Mouse (Mus musculus): Measurements from ENCODE around the gene Tmem202.
A peak's percentile ranks its signal among the peaks of the same experiment; 100 is the strongest.

Gene Tmem202

DNA sequence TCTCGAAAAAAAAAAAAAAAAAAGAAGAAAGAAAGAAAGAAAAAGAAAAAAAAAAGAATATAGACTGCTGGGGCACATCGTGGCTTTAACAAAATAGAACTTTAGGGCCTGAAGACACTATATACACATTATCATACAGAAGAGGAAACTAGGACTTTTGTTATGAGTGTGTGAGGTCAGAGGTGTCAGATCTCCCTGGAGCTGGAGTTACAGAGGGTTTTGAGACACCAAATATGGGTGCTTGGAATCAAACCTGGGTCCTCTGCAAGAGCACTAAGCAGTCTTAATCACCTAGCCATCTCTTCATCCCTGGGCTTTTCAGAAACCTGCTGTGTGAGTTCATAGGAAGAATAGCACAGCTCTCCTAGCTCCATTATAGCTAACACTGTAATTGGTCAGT is 6.2 kb downstream of the Tmem202 start:
- DNase-seq (ENCODE audit: low spot score): no peak

DNA sequence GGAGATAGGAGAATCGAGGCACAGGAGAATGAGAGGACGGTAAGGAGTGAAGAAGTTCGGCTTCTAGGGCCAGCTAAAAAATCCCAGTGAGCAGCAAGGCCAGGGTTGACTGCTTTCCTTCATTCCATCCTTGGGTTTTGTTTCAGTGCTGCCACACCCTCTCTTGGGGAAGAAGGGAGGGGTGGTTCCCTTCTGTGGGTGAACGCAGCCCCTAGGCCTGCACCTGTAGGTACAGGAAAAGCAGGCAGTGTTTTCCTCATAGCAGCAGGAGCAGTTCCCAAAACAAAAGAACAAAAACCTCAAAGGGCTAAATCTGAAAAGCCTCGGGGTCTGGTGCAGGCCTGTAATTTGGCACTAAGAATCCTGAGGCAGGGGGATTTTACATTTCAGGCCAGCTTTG is 8.0 kb downstream of the Tmem202 start:
- no peak for DNase-seq (ENCODE audit: low spot score)

DNA sequence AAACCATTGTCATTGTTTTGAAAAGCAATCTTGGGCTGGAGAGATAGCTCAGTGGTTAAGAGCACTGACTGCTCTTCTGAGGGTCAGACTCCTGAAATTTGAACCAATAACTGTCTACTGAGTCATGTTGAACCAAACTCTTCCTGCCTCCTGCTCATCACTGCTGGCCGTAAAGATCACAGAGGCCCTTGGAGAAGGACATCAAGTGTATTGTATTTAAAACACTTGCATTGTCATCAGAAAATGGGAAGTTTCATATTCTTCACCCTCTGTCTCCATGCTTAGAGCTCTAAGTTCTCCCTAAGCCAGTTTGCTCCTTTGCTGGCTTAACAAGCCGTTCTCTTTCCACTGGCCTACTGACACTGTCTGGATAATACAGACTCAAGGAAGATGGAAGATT is 11.4 kb downstream of the Tmem202 start:
- DNase-seq (ENCODE audit: low spot score): no peak

DNA sequence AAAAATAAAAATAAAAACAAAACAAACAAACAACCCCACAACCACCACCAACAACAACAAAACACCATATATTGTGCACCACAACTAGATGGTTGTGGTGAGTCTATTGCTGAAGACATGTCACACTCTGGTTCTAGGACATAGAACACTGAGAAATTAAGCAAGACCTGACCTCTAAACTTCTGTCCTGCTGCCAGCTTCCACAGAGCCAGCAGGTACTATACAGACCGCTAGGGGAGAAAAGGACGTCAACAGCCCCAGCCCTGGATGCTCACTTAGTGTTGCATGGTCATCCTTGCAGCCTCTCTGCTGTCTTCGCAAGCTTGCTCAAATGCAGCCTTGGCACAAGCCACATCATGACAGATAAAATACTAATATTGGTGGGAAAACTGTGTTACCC is 12.1 kb downstream of the Tmem202 start:
- DNase-seq (ENCODE audit: low spot score): no peak

DNA sequence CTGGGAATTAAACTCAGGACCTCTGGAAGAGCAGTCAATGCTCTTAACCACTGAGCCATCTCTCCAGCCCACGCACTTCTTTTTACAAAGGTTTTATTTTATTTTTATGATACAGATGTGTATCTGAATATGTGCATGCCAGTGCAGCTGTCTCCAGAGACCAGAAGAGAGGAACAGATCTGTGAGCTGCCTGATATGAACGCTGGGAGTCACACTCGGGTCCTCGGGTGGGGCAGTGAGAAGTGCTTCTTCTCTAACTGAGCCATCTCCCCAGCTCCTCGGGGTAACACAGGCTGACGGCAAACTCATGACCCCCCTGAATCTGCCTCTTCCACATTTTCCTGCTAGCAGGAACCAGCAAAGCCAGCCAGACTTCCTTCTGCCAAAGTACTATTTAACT is 12.9 kb downstream of the Tmem202 start:
- DNase-seq (ENCODE audit: low spot score): no peak

DNA sequence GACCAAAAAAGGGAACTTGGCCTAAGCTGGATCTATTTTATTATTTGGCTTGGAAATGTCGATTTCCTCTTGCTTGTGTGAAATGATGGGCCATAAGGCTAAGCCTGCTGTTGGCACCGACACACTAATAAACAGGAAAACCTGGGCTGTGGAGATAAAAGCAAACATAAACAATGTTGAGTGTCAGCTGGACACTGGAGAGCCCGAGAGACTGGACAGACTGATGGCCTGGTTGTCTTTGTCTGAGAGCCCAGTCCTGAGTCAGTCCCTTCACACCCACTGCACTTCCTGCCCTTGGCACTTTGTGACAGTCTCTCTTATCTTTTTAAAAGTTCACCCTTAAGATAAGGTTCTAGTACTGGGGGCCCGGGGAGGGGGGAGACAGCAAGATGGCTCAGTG is 16.7 kb downstream of the Tmem202 start:
- no peak for DNase-seq (ENCODE audit: low spot score)

DNA sequence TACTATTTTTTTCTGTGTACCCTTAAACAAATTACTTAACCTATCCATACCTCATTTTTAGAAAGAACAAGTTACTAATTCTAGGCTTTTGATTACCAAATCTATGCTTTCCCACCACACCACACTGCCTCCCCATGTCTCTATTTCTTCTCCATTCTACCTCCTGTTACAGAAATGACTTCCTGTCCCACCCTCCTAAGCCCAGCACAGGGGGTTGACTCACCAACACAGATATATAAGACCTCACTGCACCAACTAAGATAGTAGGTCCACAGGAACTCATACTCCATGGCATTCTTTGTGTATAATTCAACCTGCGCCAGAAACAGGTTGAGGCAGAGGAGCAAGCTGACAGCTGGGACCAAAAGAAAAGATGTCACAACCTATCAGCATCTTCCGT is 20.3 kb downstream of the Tmem202 start:
- no peak for DNase-seq (ENCODE audit: low spot score)

DNA sequence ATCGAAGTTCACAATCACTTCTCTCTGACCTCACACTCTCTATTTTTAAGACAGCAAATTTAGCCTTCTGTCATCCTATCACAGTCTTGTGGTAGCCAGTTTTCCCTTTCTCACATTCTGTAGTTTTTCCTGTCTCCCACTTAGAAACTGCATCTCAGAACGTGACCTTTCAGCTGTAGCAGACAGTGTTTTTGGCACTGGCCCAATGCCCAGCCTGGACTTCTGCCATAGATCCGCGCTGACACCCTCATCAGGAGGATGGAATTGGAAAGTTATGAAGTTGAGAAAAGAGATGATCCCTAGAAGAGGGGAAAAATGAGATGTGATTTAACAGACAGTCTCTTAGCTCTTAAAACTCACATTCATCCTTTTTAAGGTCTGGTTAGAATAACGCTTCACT is 20.7 kb downstream of the Tmem202 start:
- no peak for DNase-seq (ENCODE audit: low spot score)

DNA sequence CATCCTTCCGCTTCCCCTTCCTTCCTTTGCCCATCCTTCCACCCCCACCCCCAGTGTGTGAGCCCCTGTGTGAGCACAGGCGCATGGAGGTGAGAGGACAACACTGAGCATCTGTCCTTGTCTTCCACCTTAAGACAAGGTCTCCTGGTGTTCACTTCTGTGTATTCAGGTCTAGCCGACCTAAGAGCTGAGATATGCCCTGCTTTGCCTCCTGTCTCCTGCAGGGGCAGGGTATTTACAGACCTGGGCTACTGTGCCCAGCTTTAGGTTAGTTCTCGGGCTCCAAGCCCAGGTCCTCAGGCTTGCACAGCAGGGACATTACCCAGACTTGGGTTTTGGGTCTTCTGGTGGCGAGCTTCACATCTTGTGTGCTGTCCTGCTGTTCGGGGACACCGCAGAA is 22.5 kb downstream of the Tmem202 start:
- DNase-seq (ENCODE audit: low spot score): no peak

DNA sequence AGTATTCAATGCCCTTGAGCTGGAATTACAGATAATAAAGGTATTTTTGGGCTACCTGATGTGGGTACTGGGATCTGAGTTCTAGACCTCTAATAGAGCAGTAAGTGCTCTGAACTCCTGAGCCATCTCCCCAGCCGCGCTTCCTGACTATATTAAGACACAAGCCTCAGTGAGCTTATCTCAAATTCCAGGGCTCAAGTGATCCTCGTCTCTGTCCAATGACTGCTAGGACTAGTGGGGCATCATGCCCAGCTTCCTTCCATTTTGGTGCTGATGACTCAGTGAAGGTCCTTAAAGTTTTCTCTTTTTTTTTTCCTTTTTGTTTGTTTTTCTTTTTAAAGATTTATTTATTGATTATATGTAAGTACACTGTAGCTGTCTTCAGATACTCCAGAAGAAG is 24.6 kb downstream of the Tmem202 start:
- no peak for DNase-seq (ENCODE audit: low spot score)

DNA sequence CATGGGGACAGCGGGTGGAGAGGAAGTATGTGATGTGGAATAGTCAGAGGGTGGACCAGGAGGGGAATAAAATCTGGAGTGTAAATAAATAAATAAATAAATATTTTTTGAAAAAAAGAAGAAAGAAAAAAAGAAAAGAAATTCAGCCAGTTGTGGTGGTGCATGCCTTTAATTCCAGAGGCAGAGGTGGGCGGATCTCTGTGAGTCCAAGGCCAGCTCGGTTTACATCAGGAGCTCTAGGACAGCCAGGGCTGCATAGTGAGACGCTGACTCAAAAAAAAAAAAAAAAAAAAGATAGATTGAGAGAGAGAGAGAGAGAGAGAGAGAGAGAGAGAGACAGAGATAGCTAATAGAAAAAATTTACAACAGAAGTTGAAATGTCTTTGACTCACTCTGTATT is 27.3 kb downstream of the Tmem202 start:
- DNase-seq (ENCODE audit: low spot score): no peak

DNA sequence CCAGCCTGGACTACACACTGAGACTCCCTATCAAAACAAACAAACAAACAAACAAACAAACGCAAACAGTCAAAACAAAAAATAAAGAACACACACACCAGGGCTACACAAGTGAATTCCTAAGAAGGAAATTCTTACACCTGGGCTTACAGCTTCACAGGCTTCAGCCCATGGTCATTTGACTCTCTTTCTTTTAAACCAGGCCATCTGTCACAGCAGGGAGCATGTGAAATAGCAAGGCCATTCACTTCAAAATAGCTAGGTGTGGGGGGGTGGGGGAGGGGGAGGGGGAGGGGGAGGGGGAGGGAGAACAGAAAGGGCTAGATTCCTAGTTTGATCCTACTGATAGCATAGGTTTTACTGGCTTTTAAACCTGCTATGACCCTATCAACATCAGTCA is 31.5 kb downstream of the Tmem202 start:
- DNase-seq (ENCODE audit: low spot score): no peak

DNA sequence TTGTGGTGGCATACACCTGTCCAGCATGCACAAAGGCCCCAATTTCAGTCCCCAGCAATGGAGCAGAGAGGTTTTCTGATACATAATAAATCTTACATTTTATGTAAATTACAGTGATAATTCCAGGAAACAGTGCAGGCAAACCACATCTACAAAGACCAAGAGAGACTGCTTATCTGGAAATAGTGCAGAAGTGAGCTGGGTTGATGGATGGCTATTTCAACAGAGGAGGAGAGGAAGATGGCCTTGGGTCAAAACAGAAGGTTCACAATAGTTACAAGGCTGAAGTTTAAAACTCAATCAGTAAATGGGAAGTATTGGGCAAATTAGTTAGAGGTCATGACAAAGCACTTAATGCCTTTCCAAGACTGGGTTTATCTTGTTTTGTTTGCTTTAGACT is 52.3 kb downstream of the Tmem202 start:
- DNase-seq (ENCODE audit: low spot score): no peak

DNA sequence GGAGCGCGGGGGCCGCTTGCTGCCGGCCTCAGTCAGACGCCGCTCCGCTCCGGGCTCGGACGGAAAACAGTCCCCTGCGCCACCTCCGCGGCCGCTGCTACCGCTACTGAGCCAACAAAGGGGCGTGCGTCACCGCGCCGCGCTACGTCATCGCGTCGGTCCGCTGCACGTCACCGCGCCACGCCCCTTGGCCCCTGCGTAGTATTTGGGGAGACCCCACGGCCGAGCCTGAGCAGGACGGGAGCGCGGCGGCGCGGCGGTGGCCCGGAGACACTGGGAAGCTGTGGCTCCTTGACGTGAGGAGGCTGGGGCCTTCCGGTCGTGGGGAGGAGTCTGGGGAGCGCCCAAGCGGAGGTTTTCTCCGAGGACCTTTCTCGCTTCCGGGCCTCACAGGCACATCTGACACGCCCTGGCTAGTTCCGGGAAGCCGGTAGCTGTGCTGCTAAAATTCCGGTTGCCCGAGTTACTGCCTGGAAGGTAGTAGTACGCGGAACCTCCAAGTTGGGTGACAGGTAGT is 53.0 kb downstream of the Tmem202 start, which contains the start of gene Arih1:
Gene Arih1, minus strand, starts transcription at position 70 of the 517 bp plus-strand sequence.
- DNase-seq (ENCODE audit: low spot score): peak; percentile 99

DNA sequence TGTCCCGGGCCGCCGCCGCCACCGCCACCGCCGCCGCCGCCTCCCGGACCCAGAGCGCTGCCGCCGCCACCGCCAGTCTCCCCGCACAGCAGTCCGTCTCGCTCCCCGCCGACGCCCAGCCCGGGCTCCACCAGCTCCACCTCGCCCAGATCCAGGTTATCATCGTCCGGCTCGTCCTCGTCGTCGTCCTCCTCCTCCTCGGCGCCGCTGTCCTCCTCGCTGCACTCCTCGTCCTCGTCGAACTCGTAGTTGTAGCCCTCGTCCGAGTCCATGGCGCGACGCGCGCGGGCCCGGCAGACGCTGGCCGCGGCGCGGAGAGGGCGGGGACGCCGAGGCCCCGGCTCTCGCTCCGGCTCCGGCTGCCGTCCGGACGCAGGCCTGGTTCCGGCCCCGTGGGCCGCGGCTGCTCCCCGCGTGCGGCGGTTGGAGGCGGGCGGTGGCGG is 53.5 kb downstream of the Tmem202 start:
- no peak for DNase-seq (ENCODE audit: low spot score)

DNA sequence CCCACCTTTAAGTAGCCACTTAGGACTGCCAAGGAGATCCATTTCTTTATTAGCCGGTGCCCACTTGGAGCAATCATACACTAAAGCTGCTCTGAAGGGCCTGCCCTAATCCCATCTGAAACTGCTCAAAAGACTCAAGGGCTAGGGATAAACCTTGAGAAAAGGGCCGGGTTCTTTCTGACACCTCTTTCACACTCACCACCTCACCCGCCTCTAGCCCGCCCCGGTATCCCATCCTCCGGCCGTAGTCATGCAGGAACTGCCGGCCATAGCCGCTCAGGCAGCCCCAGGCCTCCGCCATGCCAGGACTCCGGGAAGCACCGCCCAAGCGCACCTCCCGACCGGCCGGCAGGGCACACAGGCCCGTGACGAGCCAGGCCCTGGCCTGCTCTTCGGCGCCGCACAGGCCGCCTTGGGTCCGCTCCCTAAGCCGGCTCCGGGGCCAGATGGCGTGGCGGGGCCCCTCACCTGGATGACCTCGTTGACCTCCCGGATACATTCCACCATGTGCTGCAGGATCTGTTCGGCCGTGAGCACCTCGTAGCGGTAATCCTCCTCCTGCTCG is 54.1 kb downstream of the Tmem202 start:
- DNase-seq (ENCODE audit: low spot score): peak; percentile 54

DNA sequence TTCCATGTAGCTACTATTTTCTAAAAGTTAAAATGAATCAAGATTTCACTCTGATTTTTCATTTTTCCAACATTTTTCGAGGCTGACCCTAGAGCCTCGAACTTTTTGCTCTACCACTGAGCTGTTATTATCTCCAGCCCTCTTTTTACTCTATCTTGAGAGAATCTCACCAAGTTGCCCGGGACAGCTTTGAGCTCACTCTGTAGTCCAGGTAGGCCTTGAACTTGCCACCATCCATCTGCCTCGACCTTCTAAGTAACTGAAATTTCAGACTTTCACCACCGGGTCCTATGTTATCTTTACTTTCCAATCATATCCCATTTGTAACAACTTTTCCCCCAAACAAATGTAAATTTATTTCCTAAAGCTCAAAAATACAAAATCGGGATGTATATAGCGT is 54.9 kb downstream of the Tmem202 start:
- DNase-seq (ENCODE audit: low spot score): no peak

DNA sequence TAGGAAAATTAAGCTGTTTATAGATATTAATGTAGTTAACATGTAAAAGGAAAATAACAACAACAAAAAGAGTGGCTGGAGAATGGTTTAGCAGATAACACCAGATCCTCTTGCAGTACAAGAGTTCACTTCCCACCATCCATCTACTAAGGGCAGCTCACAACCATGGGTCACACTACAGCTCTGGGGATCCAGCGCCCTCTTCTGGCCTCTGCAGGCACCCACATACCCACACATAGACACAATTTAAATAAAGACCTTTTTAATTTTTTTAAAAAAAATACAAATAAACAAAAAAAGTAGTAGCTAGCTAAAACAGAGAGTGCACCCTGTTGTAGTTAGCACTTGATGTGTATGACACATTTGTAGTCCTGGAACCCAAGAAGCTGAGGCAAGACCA is 57.2 kb downstream of the Tmem202 start:
- no peak for DNase-seq (ENCODE audit: low spot score)

DNA sequence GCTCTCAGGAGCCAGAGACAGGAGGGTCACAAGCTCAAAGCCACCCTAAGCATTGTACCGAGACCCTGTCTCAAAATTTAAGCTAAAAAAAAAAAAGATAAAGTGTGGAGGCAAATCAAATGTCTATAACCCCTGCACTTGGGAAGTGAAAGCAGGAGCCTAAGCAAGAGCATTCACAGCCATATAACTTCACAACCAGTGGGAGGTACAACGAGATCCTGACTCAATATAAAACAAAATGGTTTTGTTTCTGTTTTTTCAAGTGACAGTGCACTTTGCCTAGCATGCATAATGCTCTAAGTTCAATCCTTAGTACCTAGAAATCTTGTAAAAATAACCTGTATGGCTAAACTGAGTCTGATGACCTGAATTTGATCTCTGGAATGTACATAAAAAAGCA is 63.0 kb downstream of the Tmem202 start:
- DNase-seq (ENCODE audit: low spot score): no peak

DNA sequence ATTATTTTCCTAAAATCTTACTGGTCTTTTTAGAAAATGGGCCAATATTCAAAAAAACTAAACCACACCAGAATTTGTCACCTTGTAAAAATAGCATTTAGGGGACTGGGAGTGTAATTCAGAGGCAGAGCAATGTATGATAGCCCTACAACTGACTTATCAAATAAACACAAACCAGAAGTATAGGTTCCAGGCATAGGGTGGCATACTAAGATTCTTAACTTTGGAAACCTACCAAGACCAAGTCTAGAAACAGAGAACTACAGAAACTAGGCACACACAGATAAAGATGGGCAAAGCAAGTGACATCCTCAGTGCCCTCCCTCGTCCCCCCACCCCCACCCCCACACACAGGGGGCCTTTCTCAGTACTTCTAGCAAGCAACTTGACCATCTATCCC is 64.8 kb downstream of the Tmem202 start:
- DNase-seq (ENCODE audit: low spot score): no peak

DNA sequence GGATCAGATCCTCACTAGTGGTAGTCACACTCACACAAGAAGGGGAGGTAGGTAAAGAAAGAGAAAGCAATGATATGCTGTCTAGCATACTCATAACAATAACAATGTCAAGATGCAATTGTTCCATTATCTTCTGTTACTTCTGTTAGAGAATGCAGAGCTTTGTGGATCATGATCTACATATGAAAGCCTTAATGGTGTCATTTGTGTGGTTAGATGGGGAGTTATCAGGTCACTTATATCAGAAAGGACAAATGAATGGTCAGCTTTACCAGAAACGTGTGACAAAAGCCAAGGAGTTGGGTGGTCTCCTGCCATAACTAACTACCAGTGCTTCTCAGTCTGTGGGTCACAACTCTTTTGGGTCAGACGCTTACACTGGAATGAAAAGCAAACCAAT is 66.5 kb downstream of the Tmem202 start:
- DNase-seq (ENCODE audit: low spot score): no peak

DNA sequence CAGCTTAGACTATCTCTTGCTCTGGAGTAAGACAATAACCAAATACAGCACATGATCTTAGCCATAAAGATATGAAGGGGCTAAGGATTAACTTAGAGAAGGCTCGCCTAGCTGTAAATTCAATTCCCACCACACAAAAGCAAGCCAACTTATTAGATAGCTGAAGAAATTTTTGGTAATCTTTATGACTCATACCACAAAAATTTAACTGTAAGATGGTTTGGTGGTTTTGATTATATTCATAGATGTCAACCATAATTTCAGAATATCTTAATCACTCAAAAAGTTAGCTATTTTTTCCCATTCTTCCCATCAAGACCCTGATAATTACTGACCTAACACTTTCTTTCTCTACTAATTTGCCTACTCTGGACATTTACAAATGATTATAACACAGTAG is 70.2 kb downstream of the Tmem202 start:
- DNase-seq (ENCODE audit: low spot score): no peak
